Mouse (Mus musculus): ENCODE results near the gene Ankrd66.

- TF ChIP-seq POLR2A (IDR thresholded peaks at IDR 0.05; ENCODE audit: insufficient read length, low read depth) (no peak), USF1 (IDR thresholded peaks at IDR 0.05; ENCODE audit: low read depth) (no peak), E2F4 (IDR thresholded peaks at IDR 0.05; ENCODE audit: insufficient read depth) (no peak), POLR2AphosphoS2 (IDR thresholded peaks at IDR 0.05; ENCODE audit: insufficient read length, low read depth) (no peak), TCF12 (IDR thresholded peaks at IDR 0.05; ENCODE audit: insufficient read depth, poor library complexity, severe bottlenecking) (no peak), MYOG (IDR thresholded peaks at IDR 0.05; ENCODE audit: control insufficient read depth in 1 of 3, insufficient read depth in 1 of 3, insufficient read length in 2 of 3, low read depth in 2 of 3) (no peak), MYOD1 (IDR thresholded peaks at IDR 0.05; ENCODE audit: control insufficient read depth in 1 of 3, insufficient read length in 2 of 3, low read depth in 2 of 3) (no peak), MAX (IDR thresholded peaks at IDR 0.05; ENCODE audit: low read depth) (no peak)
Measured at GRCm38 (mm10) chr17:43503861-43504593, 39.4 kb downstream of the Ankrd66 start.

All from myocyte (in vitro differentiated cells).